Mouse (Mus musculus) myocyte (in vitro differentiated cells): ENCODE data around the gene Meis3.

Experiments used
- CEBPB ChIP-seq: IDR thresholded peaks from 2 replicates; pipeline ENCODE4 v1.6.1; 2011; ENCODE audit warnings: mild to moderate bottlenecking, moderate library complexity; ENCODE audit not compliant: poor library complexity, insufficient read depth, severe bottlenecking
- MAX ChIP-seq: IDR thresholded peaks from one replicate; pipeline ENCODE4 v1.6.1; 2011; ENCODE audit warnings: low read depth, mild to moderate bottlenecking, control low read depth
- MYOD1 ChIP-seq, 3 experiments: IDR thresholded peaks; one replicate each; pipeline ENCODE4 v1.6.1; 2011; ENCODE audit warnings: control low read depth in 2 of 3, low read depth in 2 of 3, mild to moderate bottlenecking in 2 of 3, moderate library complexity in 1 of 3; ENCODE audit not compliant: insufficient read length in 2 of 3, control insufficient read depth in 1 of 3
- MYOG ChIP-seq, 3 experiments: IDR thresholded peaks; one replicate each; pipeline ENCODE4 v1.6.1; 2011; ENCODE audit warnings: control low read depth in 2 of 3, low read depth in 2 of 3, mild to moderate bottlenecking in 2 of 3; ENCODE audit not compliant: insufficient read length in 2 of 3, control insufficient read depth in 1 of 3, insufficient read depth in 1 of 3
- POLR2A ChIP-seq: IDR thresholded peaks from one replicate; pipeline ENCODE4 v1.6.1; 2011; ENCODE audit warnings: low read depth, mild to moderate bottlenecking, control low read depth, moderate library complexity; ENCODE audit not compliant: insufficient read length
- POLR2AphosphoS2 ChIP-seq: IDR thresholded peaks from one replicate; pipeline ENCODE4 v1.6.1; 2011; ENCODE audit warnings: low read depth, control low read depth; ENCODE audit not compliant: insufficient read length
- REST ChIP-seq: IDR thresholded peaks from one replicate; pipeline ENCODE4 v1.6.1; 2011; ENCODE audit warnings: mild to moderate bottlenecking, control low read depth, moderate library complexity; ENCODE audit not compliant: insufficient read depth, insufficient read length
- TCF12 ChIP-seq: IDR thresholded peaks from one replicate; pipeline ENCODE4 v1.6.1; 2011; ENCODE audit warnings: mild to moderate bottlenecking, control low read depth; ENCODE audit not compliant: poor library complexity, insufficient read depth, severe bottlenecking
- TCF3 ChIP-seq: IDR thresholded peaks from one replicate; pipeline ENCODE4 v1.6.1; 2011; ENCODE audit warnings: low read depth, control low read depth; ENCODE audit not compliant: insufficient read length
- USF1 ChIP-seq: IDR thresholded peaks from one replicate; pipeline ENCODE4 v1.6.1; 2011; ENCODE audit warnings: low read depth, mild to moderate bottlenecking, control low read depth, moderate library complexity

DNA sequence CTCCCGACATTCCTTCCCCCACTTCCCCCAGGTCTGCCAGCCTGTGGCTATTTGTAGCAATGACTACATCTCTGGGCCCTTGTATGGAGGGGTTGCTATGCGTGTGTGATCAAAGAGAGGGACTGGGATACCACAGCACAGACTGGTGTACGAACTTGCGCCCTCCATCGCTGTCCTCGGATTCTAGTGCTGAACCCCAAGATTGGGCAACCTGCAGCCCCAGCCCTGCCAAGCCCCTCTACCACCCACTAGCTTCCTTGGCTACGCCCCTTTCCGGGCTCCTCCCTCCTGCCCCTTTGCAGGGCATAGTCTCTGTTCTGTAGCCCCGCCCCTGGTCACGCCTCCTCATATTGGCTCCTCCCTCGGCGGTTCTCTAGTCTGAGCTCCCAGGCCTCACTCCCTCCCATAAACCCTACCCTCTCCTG, 45.5 kb upstream of the Meis3 start, which contains the start of gene Slc8a2:
- no peak for TF ChIP-seq POLR2A
- no peak for TF ChIP-seq MYOD1 (IDR thresholded peaks at IDR 0.05; ENCODE audit: control insufficient read depth in 1 of 3, insufficient read length in 2 of 3, low read depth in 2 of 3)
- no peak for TF ChIP-seq TCF3
- TF ChIP-seq REST = peak; percentile 72
- TF ChIP-seq MYOG (IDR thresholded peaks at IDR 0.05; ENCODE audit: control insufficient read depth in 1 of 3, insufficient read depth in 1 of 3, insufficient read length in 2 of 3, low read depth in 2 of 3) = no peak
- TF ChIP-seq MAX = no peak
- no peak for TF ChIP-seq TCF12
- TF ChIP-seq USF1 = no peak
- TF ChIP-seq CEBPB = no peak
- no peak for TF ChIP-seq POLR2AphosphoS2
